Mouse (Mus musculus) intestine, embryonic 14.5 days (tissue): ENCODE data around the gene Rimkla. TPM values are rescaled to one million over a fixed set of nuclear protein-coding genes. Genes with fewer than 3 reads are reported as not detected.
A peak's percentile ranks its signal among the peaks of the same experiment; 100 is the strongest.

ENCODE experiments used
- ATAC-seq: fragments of 200-750 bp; cut with Nextera tagmentation; replicated peaks from 2 replicates; pipeline ENCODE4 v1.8.0; 2017; ENCODE audit warnings: low read depth, moderate number of reproducible peaks, moderate TSS enrichment, moderate library complexity; ENCODE audit not compliant: low FRiP score, low TSS enrichment
- DNase-seq: peaks from one replicate; pipeline ENCODE4 v3.0.0-alpha.2; 2018; ENCODE audit warnings: low spot score
- H3K27ac ChIP-seq: fragments of 300-500 bp; sonication (generic); 2 replicates; pipeline ENCODE4 v1.5.1; 2014; ENCODE audit warnings: low read depth, mild to moderate bottlenecking, control low read depth
- H3K27me3 ChIP-seq: fragments of 300-500 bp; sonication (generic); replicated peaks from 2 replicates; pipeline ENCODE4 v1.6.1; 2014; ENCODE audit warnings: low read length, control low read depth; ENCODE audit not compliant: control insufficient read depth, insufficient read depth
- H3K36me3 ChIP-seq: fragments of 300-500 bp; sonication (generic); 2 replicates; pipeline ENCODE4 v1.6.1; 2014; ENCODE audit warnings: low read length, control low read depth; ENCODE audit not compliant: control insufficient read depth, insufficient read depth
- H3K4me1 ChIP-seq: fragments of 300-500 bp; sonication (generic); replicated peaks from 2 replicates; pipeline ENCODE4 v1.6.1; 2014; ENCODE audit warnings: low read length, control low read depth, mixed read lengths; ENCODE audit not compliant: control insufficient read depth, insufficient read depth
- H3K4me2 ChIP-seq: fragments of 300-500 bp; sonication (generic); 2 replicates; pipeline ENCODE4 v1.6.1; 2014; ENCODE audit warnings: low read length
- H3K4me3 ChIP-seq: fragments of 300-500 bp; sonication (generic); 2 replicates; pipeline ENCODE4 v1.5.1; 2014; ENCODE audit warnings: low read depth, low read length, control low read depth, mixed read lengths
- H3K9ac ChIP-seq: fragments of 300-500 bp; sonication (generic); 2 replicates; pipeline ENCODE4 v1.6.1; 2014; ENCODE audit warnings: mild to moderate bottlenecking, low read length
- H3K9me3 ChIP-seq: fragments of 300-500 bp; sonication (generic); 2 replicates; pipeline ENCODE4 v1.6.1; 2016; ENCODE audit warnings: low read length, control low read depth; ENCODE audit not compliant: control insufficient read depth
- WGBS: fragments of 180-500 bp; shearing (Covaris S2); extraction: QIAGEN DNeasy Blood & Tissue Kit; methylation state at CpG from one replicate; pipeline ENCODE4 v1.1.7; 2014; 5-methylcytosine and 5-hydroxymethylcytosine counted together
- polyA plus RNA-seq: library from polyadenylated mRNA; unstranded; fragments of >200 nt; fragmentation: Nextera tagmentation; extraction: Ambion mirVana; gene quantifications from 2 replicates; pipeline ENCODE4 v1.2.1, GENCODE M21; 2014

Rimkla gene
- polyA plus RNA-seq, 1 experiment from 2014 or later, result 1.0 TPM

GRCm38 (mm10) chr4:119489666-119490065, 2.8 kb downstream of the Rimkla start:
- Histone ChIP-seq H3K4me2 (no peak overlapping the region), H3K27me3 (peaks cover 17% of the 10 kb centered on the region), H3K9ac (no peak overlapping the region), H3K4me1 (no peaks in the 10 kb centered on the region), H3K9me3 (no peaks in the 10 kb centered on the region), H3K4me3 (no peak overlapping the region), H3K36me3 (no peaks in the 10 kb centered on the region), H3K27ac (no peak overlapping the region)
- DNase-seq (no peak), ATAC-seq (no peak)
- whole genome bisulfite sequencing, result 90% methylated on average over 10 of the region's 10 CpGs

DNA sequence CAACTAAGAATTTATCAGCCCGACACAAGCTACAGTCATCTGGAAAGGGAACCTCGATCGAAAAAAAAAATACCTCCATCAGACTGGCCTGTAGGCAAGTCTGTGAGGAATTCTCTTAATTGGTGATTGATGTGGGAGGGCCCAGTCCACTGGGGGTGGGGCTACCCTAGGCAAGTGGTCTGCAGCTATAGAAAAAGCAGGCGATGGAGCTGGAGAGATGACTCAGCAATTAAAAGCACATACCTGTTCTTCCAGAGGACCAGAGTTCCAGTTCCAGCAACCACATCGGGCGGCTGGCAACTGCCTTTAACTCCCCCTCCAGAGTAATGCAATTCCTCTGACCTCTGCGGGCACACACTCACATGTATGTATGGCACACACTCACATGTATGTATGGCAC, 7.5 kb downstream of the Rimkla start:
- Histone ChIP-seq H3K36me3 (no peaks in the 10 kb centered on the region), H3K27ac (no peak overlapping the region), H3K4me3 (no peak overlapping the region), H3K4me2 (no peak overlapping the region), H3K27me3 (no peaks in the 10 kb centered on the region), H3K4me1 (no peaks in the 10 kb centered on the region), H3K9me3 (no peaks in the 10 kb centered on the region), H3K9ac (no peak overlapping the region)
- no peak for ATAC-seq
- WGBS, result 77% methylated on average over 7 of the region's 7 CpGs
- DNase-seq, result no peak

DNA sequence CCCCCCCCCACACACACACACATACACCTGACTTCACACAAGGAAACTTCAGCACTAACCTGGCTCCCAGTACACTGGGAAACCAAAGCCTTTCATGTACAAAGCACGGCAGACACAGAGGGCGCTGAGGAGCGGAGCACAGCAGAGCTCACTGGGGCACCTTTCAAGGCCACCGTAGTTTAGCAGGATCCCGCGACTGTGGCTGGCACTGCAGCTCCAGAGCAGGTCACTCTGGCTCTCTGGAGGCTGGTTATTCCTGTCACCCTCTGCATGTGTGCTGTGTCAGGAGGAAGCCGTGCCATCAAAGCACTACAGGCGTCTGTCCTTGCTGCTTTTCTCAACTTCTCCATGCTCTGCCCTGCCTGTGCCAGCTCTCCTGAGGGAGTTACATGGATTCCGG, 9.4 kb downstream of the Rimkla start:
- DNase-seq (no peak), ATAC-seq (no peak)
- Histone ChIP-seq H3K27ac (no peak overlapping the region), H3K4me2 (no peak overlapping the region), H3K36me3 (no peaks in the 10 kb centered on the region), H3K9me3 (no peaks in the 10 kb centered on the region), H3K9ac (no peak overlapping the region), H3K4me1 (no peaks in the 10 kb centered on the region), H3K27me3 (no peaks in the 10 kb centered on the region), H3K4me3 (no peak overlapping the region)
- 52% methylated on average over 9 of the region's 9 CpGs for WGBS

DNA sequence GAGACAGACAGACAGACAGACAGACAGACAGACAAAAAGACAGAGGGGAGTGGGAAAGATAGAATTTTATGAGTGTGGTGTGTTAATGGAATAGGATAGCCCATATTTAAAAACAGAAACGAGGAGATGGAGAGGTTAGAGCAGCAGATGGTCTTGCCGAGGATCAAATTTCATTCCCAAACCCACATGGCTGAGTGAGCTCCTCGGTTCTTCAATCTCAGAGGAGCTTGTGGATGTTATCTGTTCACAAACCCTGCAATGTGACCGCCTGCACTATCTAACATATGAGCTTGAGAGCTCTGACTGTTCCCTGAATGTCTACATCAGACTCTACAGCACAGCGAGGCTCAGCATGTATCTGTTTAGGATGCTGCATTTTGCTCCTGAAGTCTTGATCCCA, 19.3 kb downstream of the Rimkla start:
- no peak for ATAC-seq
- 27% methylated on average over 5 of the region's 5 CpGs for WGBS

DNA sequence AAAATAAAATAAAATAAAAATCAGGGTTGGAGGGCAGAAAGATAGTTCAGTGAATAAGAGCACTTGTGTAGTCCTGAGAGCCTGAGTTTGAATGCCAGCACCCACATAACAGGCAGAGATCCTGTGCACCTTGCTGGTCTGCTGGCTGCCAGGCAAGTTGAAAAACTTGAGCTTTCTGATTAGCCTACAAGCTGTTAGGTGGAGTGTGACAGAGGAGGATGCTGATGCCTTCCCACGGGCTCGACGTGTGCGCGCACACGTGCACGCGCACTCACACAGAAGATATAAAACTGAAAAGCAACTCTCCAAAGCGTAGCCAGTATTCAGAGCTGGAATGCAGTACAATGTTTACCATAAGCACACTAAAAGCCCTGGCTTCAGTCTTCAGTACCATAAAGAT, 19.9 kb downstream of the Rimkla start:
- no peaks in the 10 kb centered on the region for H3K9me3 ChIP-seq
- no peak overlapping the region for H3K27ac ChIP-seq
- H3K4me2 ChIP-seq, result no peak overlapping the region
- no peak for ATAC-seq
- peaks cover 6% of the 10 kb centered on the region; the same call in 1 of the 2 replicates for H3K4me1 ChIP-seq
- H3K27me3 ChIP-seq, result no peaks in the 10 kb centered on the region
- no peak overlapping the region for H3K4me3 ChIP-seq
- no peaks in the 10 kb centered on the region for H3K36me3 ChIP-seq
- 56% methylated on average over 9 of the region's 9 CpGs for WGBS
- DNase-seq, result no peak
- no peak overlapping the region for H3K9ac ChIP-seq

More for the DNA sequence above, 19.3 kb downstream of the Rimkla start:
- H3K36me3 ChIP-seq, result no peaks in the 10 kb centered on the region
- no peaks in the 10 kb centered on the region for H3K27me3 ChIP-seq
- no peak overlapping the region for H3K27ac ChIP-seq
- H3K9ac ChIP-seq, result no peak overlapping the region
- no peaks in the 10 kb centered on the region for H3K9me3 ChIP-seq
- H3K4me1 ChIP-seq, result peaks cover 6% of the 10 kb centered on the region; the same call in 1 of the 2 replicates
- DNase-seq, result no peak
- H3K4me2 ChIP-seq, result no peak overlapping the region
- H3K4me3 ChIP-seq, result no peak overlapping the region

- Histone ChIP-seq H3K4me2 (no peak overlapping the region), H3K36me3 (no peaks in the 10 kb centered on the region), H3K9me3 (no peaks in the 10 kb centered on the region), H3K27ac (no peak overlapping the region), H3K4me3 (no peak overlapping the region), H3K4me1 (peaks cover 14% of the 10 kb centered on the region), H3K9ac (no peak overlapping the region), H3K27me3 (no peaks in the 10 kb centered on the region)
- 84% methylated on average over 16 of the region's 16 CpGs for whole genome bisulfite sequencing
- ATAC-seq (no peak), DNase-seq (no peak)
These were observed 24.6 kb downstream of the Rimkla start for GRCm38 (mm10) chr4:119467720-119468380.

DNA sequence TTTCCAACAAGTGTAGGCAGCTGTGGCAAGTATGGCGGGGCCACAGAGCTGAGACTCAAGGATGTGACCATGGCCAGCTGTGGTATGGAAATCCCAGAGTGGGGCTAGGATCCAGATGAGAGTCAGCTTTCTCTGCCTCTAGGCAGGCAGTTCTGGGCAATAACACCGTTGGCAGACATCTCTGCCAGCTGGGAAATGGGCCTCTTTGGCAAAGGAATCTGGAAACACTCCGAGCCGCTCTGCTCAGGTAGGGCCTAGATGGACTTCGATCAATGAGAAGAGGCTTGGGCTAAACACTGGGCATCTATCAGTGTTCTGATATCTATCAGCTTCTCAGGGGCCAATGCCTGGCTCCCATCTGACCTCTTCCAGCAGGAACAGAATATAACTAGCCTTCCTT, 26.6 kb downstream of the Rimkla start:
- no peak overlapping the region for H3K4me3 ChIP-seq
- H3K36me3 ChIP-seq, result no peaks in the 10 kb centered on the region
- H3K4me2 ChIP-seq, result no peak overlapping the region
- WGBS, result 92% methylated on average over 5 of the region's 5 CpGs
- no peaks in the 10 kb centered on the region for H3K9me3 ChIP-seq
- no peak overlapping the region for H3K27ac ChIP-seq
- no peaks in the 10 kb centered on the region for H3K27me3 ChIP-seq
- no peak for DNase-seq
- ATAC-seq, result no peak
- no peak overlapping the region for H3K9ac ChIP-seq
- H3K4me1 ChIP-seq, result peaks cover 13% of the 10 kb centered on the region

DNA sequence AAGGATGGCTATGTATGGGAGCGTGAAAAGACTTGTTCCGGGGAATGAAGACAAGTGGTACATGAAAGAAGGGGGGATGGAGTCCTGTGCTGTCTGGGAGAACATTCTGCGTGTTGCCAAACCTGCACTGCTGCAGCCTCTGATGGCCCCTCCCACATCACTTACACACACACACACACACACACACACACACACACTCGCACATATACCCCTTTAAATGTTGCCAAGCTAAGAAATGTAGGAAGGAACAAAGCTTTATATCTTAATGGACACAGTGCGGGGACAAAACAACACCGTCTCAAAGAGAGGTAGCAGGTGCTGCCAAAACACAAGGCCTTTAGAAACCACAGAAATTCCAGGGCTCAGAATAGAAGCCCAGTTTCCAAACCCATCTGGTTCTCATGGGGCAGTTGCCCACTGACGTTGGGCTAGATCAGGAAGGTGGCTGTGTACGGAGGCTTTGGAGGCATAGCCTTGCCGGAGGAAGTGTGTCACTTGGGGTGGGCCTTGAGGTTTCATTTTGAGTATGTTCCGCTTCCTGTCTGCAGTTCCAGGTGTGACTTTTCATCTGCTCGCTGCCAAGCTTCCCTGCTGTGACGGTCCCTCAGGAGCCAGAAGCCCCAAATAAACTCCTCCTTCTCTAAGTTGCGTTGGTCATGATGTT, 28.5 kb downstream of the Rimkla start:
- 0 out of 2 replicates have a peak, but pooled peaks have one; percentile 3 for ATAC-seq
- no peak overlapping the region for H3K27ac ChIP-seq
- H3K4me2 ChIP-seq, result no peak overlapping the region
- H3K4me1 ChIP-seq, result peaks cover 13% of the 10 kb centered on the region
- 72% methylated on average over 13 of the region's 13 CpGs for WGBS
- no peaks in the 10 kb centered on the region for H3K9me3 ChIP-seq
- H3K27me3 ChIP-seq, result no peaks in the 10 kb centered on the region
- no peak for DNase-seq
- H3K4me3 ChIP-seq, result no peak overlapping the region
- no peak overlapping the region for H3K9ac ChIP-seq
- H3K36me3 ChIP-seq, result no peaks in the 10 kb centered on the region
